Mouse (Mus musculus) megakaryocyte-erythroid progenitor cell, adult 5-6 weeks (primary cell): ENCODE results near the gene Pcif1. TPM values are rescaled to one million over a fixed set of nuclear protein-coding genes. Genes with fewer than 3 reads are reported as not detected.
"Not testable (repeated sequence)": the region's sequence is repeated elsewhere in the genome, so short reads cannot be mapped to it uniquely, and the experiment has no call there.

Source experiments
- ATAC-seq: replicated peaks from 2 replicates; pipeline ENCODE4 v1.8.0; 2016; ENCODE audit warnings: mild to moderate bottlenecking, inconsistent platforms; ENCODE audit not compliant: severe bottlenecking, poor library complexity, low FRiP score, low TSS enrichment
- total RNA-seq, 2 experiments: library from RNA; stranded (forward) in 1 of 2; stranded (reverse) in 1 of 2; fragments of 200-1000, 215-1000 nt in 1 of 2; fragments of >200 nt in 1 of 2; fragmentation: Nextera tagmentation in 1 of 2; gene quantifications; 2 replicates each; pipeline ENCODE4 v1.2.3; 2014 to 2017

Pcif1 gene
- total RNA-seq (2014; fragmentation: Nextera tagmentation) (59.0 and 61.7 TPM in 2 replicates), total RNA-seq (2017) (13.2 and 16.3 TPM in 2 replicates)

- peak; percentile 39 for ATAC-seq
These were observed at the start of gene Pcif1 for GRCm38 (mm10) chr2:164879228-164879567. Pcif1 (plus strand) TSS chr2:164879304.

- no peak for ATAC-seq
These were observed 48.1 kb upstream of the Pcif1 start for GRCm38 (mm10) chr2:164831029-164831428.

- ATAC-seq: no peak
These were observed 46.9 kb upstream of the Pcif1 start for GRCm38 (mm10) chr2:164832032-164832747.

- peak; percentile 83 for ATAC-seq
These were observed 46.3 kb upstream of the Pcif1 start, which contains the start of gene Ctsa for GRCm38 (mm10) chr2:164832748-164833301. Ctsa (plus strand) TSS chr2:164832873.

GRCm38 (mm10) chr2:164833314-164833959, 45.7 kb upstream of the Pcif1 start, which contains the start of gene Neurl2:
Neurl2 (minus strand) TSS chr2:164833456.
- ATAC-seq: peak; percentile 62

GRCm38 (mm10) chr2:164834531-164834930, 44.6 kb upstream of the Pcif1 start:
- ATAC-seq: no peak

GRCm38 (mm10) chr2:164835164-164835563, 43.9 kb upstream of the Pcif1 start:
- no peak for ATAC-seq

GRCm38 (mm10) chr2:164845782-164846181, 33.3 kb upstream of the Pcif1 start:
- no peak for ATAC-seq

GRCm38 (mm10) chr2:164850061-164850460, 29.0 kb upstream of the Pcif1 start:
- no peak for ATAC-seq

- not testable (repeated sequence) for ATAC-seq
These were observed 23.5 kb upstream of the Pcif1 start for GRCm38 (mm10) chr2:164855572-164855971.

- ATAC-seq: 0 out of 2 replicates have a peak, but pooled peaks have one; percentile 9
These were observed 22.6 kb upstream of the Pcif1 start for GRCm38 (mm10) chr2:164856309-164857100.

- ATAC-seq: peak; percentile 43; the same call in 1 of the 2 replicates
These were observed 21.8 kb upstream of the Pcif1 start, which contains the start of gene Pltp for GRCm38 (mm10) chr2:164857101-164857821. Pltp (minus strand) TSS chr2:164857711.

GRCm38 (mm10) chr2:164857842-164858553, 21.1 kb upstream of the Pcif1 start:
- ATAC-seq: no peak

- ATAC-seq: no peak
These were observed 19.9 kb upstream of the Pcif1 start for GRCm38 (mm10) chr2:164859155-164859554.

GRCm38 (mm10) chr2:164859640-164860432, 19.3 kb upstream of the Pcif1 start:
- no peak for ATAC-seq

- no peak for ATAC-seq
These were observed 18.0 kb upstream of the Pcif1 start for GRCm38 (mm10) chr2:164861094-164861493.

- no peak for ATAC-seq
These were observed 16.8 kb upstream of the Pcif1 start for GRCm38 (mm10) chr2:164862179-164862861.
